Comparison of ENCODE assay signal across 8 mouse cellular contexts in genomic region chr1:69105096-69105492, GRCm38 (mm10). TPM values are rescaled to one million over a fixed set of nuclear protein-coding genes. Genes with fewer than 3 reads are reported as not detected.
DNase-seq lines count a peak whose midpoint lies in the region; ATAC-seq and TF ChIP-seq lines count a peak whose summit lies in the region.

No protein-coding gene starts in this region.

- DNase-seq in cerebellum, adult 2 months, result peak; percentile 42 to 43
- no peak for DNase-seq in cerebellum, adult 11-12 months
- DNase-seq in brain, embryonic 14.5 days (ENCODE audit: low read depth), result peak; percentile 84
- DNase-seq in kidney, postnatal 10 days, result peak; percentile 35
- DNase-seq in B cell, adult 2 months, result no peak

- no peaks in the 10 kb centered on the region for H3K79me2 ChIP-seq in myocyte (ENCODE audit: control insufficient read depth, insufficient read depth)

- no peak for ATAC-seq in heart, embryonic 14.5 days (ENCODE audit: insufficient number of reproducible peaks, insufficient read depth, low FRiP score, low read depth)
- ATAC-seq in inflammation-experienced regulatory T-cells, adult 6 months, result no peak

- H3K4me1 ChIP-seq in cerebellum, adult 2 months (ENCODE audit: control insufficient read depth, insufficient read depth, low read length), result no peaks in the 10 kb centered on the region
- peaks cover 0 to 10% of the 10 kb centered on the region in 2 experiments; a peak in 3 of 4 replicates for H3K4me1 ChIP-seq in heart, embryonic 14.5 days (ENCODE audit: control insufficient read depth in 2 of 2, insufficient read depth in 2 of 2, low read length in 2 of 2)

- H3ac ChIP-seq in myocyte (ENCODE audit: control insufficient read depth, insufficient read length), result no peak overlapping the region

- no peaks in the 10 kb centered on the region for H3K36me3 ChIP-seq in heart, embryonic 14.5 days (ENCODE audit: control insufficient read depth, insufficient read depth, low read length)
- no peaks in the 10 kb centered on the region for H3K36me3 ChIP-seq in myocyte (ENCODE audit: control insufficient read depth, insufficient read depth)

- H3K4me2 ChIP-seq in heart, embryonic 14.5 days (ENCODE audit: low read length), result peak overlapping the region; percentile 82
- H3K4me2 ChIP-seq in myocyte (ENCODE audit: low read depth), result peak overlapping the region; percentile 24

- TF ChIP-seq POLR2A in cerebellum, adult 2 months (IDR thresholded peaks at IDR 0.05; ENCODE audit: borderline replicate concordance, insufficient read depth, low read length), result no peak
- no peak for TF ChIP-seq POLR2A in brain, embryonic 14.5 days (IDR thresholded peaks at IDR 0.05; ENCODE audit: borderline replicate concordance, extremely low read depth, insufficient read depth, insufficient read length, poor library complexity, severe bottlenecking)
- no peak for TF ChIP-seq POLR2A in myocyte (IDR thresholded peaks at IDR 0.05; ENCODE audit: insufficient read length, low read depth)

- H3K4me3 ChIP-seq in cerebellum, adult 2 months (replicated peaks; ENCODE audit: insufficient read depth, low read depth, low read length), result peak overlapping the region; percentile 86
- peak overlapping the region; percentile 81 to 83 for H3K4me3 ChIP-seq in heart, embryonic 14.5 days (ENCODE audit: control insufficient read depth in 1 of 2, insufficient read depth in 1 of 2, low read depth in 1 of 2, low read length in 2 of 2)
- no peak overlapping the region for H3K4me3 ChIP-seq in myocyte

- H3K9me3 ChIP-seq in heart, embryonic 14.5 days (ENCODE audit: control insufficient read depth, low read length), result no peaks in the 10 kb centered on the region

- H3K9ac ChIP-seq in heart, embryonic 14.5 days (ENCODE audit: low read length), result peak overlapping the region; percentile 88

- no peaks in the 10 kb centered on the region for H3K27me3 ChIP-seq in cerebellum, adult 2 months (ENCODE audit: control insufficient read depth, insufficient read depth, low read length)
- H3K27me3 ChIP-seq in heart, embryonic 14.5 days (ENCODE audit: control insufficient read depth, insufficient read depth, low read length), result no peaks in the 10 kb centered on the region; the same call in 1 of the 2 replicates
- H3K27me3 ChIP-seq in myocyte (ENCODE audit: control insufficient read depth, insufficient read depth, insufficient read length), result peaks cover 33% of the 10 kb centered on the region

- 5% methylated on average over 13 of the region's 13 CpGs for WGBS in cerebellum, adult 2 months
- 2% methylated on average over 13 of the region's 13 CpGs for WGBS in heart, embryonic 14.5 days

- TF ChIP-seq CTCF in cerebellum, adult 2 months (IDR thresholded peaks at IDR 0.05; ENCODE audit: borderline replicate concordance, insufficient read depth, low read depth, low read length), result no peak
- TF ChIP-seq CTCF in brain, embryonic 14.5 days (IDR thresholded peaks at IDR 0.05; ENCODE audit: borderline replicate concordance, extremely low read depth, insufficient read depth, insufficient read length), result no peak

- H3K27ac ChIP-seq in cerebellum, adult 2 months (ENCODE audit: insufficient read depth, low read length), result peak overlapping the region; percentile 28; the same call in 1 of the 2 replicates
- peak overlapping the region; percentile 91 to 99 for H3K27ac ChIP-seq in heart, embryonic 14.5 days (replicated peaks in 1 of 2; ENCODE audit: control insufficient read depth in 1 of 2, insufficient read depth in 1 of 2, low read depth in 2 of 2, low read length in 2 of 2)

TF ChIP-seq in myocyte, 11 proteins besides CTCF, POLR2A, EP300 and RAD21:
- TF ChIP-seq TCF12 (IDR thresholded peaks at IDR 0.05; ENCODE audit: insufficient read depth, poor library complexity, severe bottlenecking) (no peak), MAX (IDR thresholded peaks at IDR 0.05; ENCODE audit: low read depth) (no peak), MYOG (IDR thresholded peaks at IDR 0.05; ENCODE audit: control insufficient read depth in 1 of 3, insufficient read depth in 1 of 3, insufficient read length in 2 of 3, low read depth in 2 of 3) (no peak), USF1 (IDR thresholded peaks at IDR 0.05; ENCODE audit: low read depth) (no peak), TCF3 (IDR thresholded peaks at IDR 0.05; ENCODE audit: insufficient read length, low read depth) (no peak), REST (IDR thresholded peaks at IDR 0.05; ENCODE audit: insufficient read depth, insufficient read length) (no peak)
TF ChIP-seq in myocyte: peak in this region for 0.

RNA-seq across cellular contexts. Expression of gene Erbb4, which starts 2.8 kb away (rescaled TPM):
- polyA plus RNA-seq in cerebellum, adult 2 months (2012; rRNA removed), result 7.0 and 7.6 TPM in 2 replicates
- 7.8 and 12.2 TPM in 2 replicates for polyA plus RNA-seq in brain, embryonic 14.5 days (2012; rRNA removed)
- 13.4 and 13.8 TPM in 2 replicates for polyA plus RNA-seq in heart, embryonic 14.5 days (2014; fragmentation: Nextera tagmentation; extraction: Ambion mirVana)
- polyA plus RNA-seq in myocyte (2012; fragmentation: generic; extraction: Trizol), result not detected
- not detected for polyA plus RNA-seq in inflammation-experienced regulatory T-cells, adult 6 months (2017; shearing (Covaris generic))

Comparison
In these comparisons a context has a peak if more than half of its experiments do, and no peak if none do; other contexts are left out.
1. DNase-seq: peak in cerebellum, adult 2 months (2 of 2), brain, embryonic 14.5 days (single experiment) and kidney, postnatal 10 days (single experiment); none in cerebellum, adult 11-12 months (single experiment) and B cell, adult 2 months (0 of 2).